Mouse (Mus musculus) limb, embryonic 15.5 days (tissue): ENCODE results near the gene Espl1. TPM values are rescaled to one million over a fixed set of nuclear protein-coding genes. Genes with fewer than 3 reads are reported as not detected.

ENCODE experiments used
- ATAC-seq: fragments of 200-750 bp; cut with Nextera tagmentation; 2 replicates; pipeline ENCODE4 v1.8.0; 2017; ENCODE audit warnings: low read depth, moderate TSS enrichment; ENCODE audit not compliant: insufficient number of reproducible peaks, low FRiP score, low TSS enrichment
- H3K27ac ChIP-seq: fragments of 300-500 bp; sonication (generic); 2 replicates; pipeline ENCODE4 v1.5.1; 2015; ENCODE audit warnings: moderate library complexity, mild to moderate bottlenecking, inconsistent platforms
- H3K27me3 ChIP-seq: fragments of 300-500 bp; sonication (generic); 2 replicates; pipeline ENCODE4 v1.6.1; 2015; ENCODE audit warnings: inconsistent platforms
- H3K36me3 ChIP-seq: fragments of 300-500 bp; sonication (generic); 2 replicates; pipeline ENCODE4 v1.6.1; 2015; ENCODE audit warnings: inconsistent platforms
- H3K4me1 ChIP-seq: fragments of 300-500 bp; sonication (generic); 2 replicates; pipeline ENCODE4 v1.6.1; 2015; ENCODE audit warnings: inconsistent platforms
- H3K4me2 ChIP-seq: fragments of 300-500 bp; sonication (generic); 2 replicates; pipeline ENCODE4 v1.6.1; 2015; ENCODE audit warnings: mild to moderate bottlenecking, inconsistent platforms
- H3K4me3 ChIP-seq: fragments of 300-500 bp; sonication (generic); 2 replicates; pipeline ENCODE4 v1.5.1; 2015; ENCODE audit warnings: mild to moderate bottlenecking, inconsistent platforms
- H3K9ac ChIP-seq: fragments of 300-500 bp; sonication (generic); 2 replicates; pipeline ENCODE4 v1.6.1; 2015; ENCODE audit warnings: inconsistent platforms
- H3K9me3 ChIP-seq: fragments of 300-500 bp; sonication (generic); 2 replicates; pipeline ENCODE4 v1.6.1; 2016; ENCODE audit warnings: inconsistent platforms
- WGBS: fragments of 180-500 bp; shearing (Covaris S2); methylation state at CpG from one replicate; pipeline ENCODE4 v1.1.7; 2015; 5-methylcytosine and 5-hydroxymethylcytosine counted together
- polyA plus RNA-seq: library from polyadenylated mRNA; unstranded; fragments of >200 nt; fragmentation: Nextera tagmentation; extraction: Ambion mirVana; gene quantifications from 2 replicates; pipeline ENCODE4 v1.2.1, GENCODE M21; 2015

The Espl1 gene
- polyA plus RNA-seq, 1 experiment from 2014 or later: 17.7 TPM

DNA sequence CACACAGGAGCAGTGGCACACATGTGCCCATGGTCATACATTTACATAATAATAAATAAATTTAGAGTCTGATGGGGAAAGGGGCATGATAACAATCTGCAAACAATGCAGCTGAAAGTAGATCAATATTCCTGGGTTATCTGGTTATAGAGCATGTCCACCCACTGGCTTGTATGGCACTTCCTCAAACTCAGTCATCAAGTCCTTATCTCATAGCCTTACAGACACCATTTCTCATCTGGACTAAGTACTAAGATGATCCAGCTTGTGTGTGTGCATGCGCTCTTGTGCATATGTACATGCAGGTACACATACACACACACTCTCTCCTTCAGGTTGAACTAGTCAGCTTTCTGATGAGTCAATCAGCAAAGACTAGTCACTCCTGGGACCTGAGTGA is 68.6 kb downstream of the Espl1 start:
- Histone ChIP-seq H3K9ac (no peak overlapping the region), H3K4me1 (peaks cover 17% of the 10 kb centered on the region), H3K27me3 (peaks cover 10% of the 10 kb centered on the region), H3K9me3 (no peaks in the 10 kb centered on the region), H3K36me3 (no peaks in the 10 kb centered on the region), H3K4me2 (no peak overlapping the region), H3K27ac (no peak overlapping the region), H3K4me3 (peak overlapping the region; percentile 29)
- ATAC-seq: no peak
- WGBS: 95% methylated on average over 1 of the region's 1 CpGs

DNA sequence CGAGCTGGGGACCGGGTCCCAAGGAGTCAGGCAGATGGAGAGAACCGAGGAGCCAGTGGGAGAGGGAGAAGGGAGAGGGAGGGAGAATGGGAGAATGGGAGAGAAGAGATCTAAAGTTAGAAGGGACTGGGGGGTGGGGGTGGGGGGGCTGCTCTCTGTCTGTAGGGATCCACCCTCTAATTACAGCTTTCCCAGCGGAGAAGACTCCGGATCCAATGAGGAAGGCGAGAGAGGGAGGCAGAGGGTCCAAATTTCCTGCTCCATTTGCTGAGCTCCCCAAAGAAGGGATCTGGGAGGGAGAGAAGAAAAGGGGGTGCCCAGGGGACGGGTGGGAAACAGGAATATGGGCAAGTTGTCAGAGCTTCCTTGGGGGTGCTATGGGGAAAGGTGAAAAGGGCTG is 70.2 kb downstream of the Espl1 start:
- Histone ChIP-seq H3K4me1 (peaks cover 31% of the 10 kb centered on the region), H3K9ac (no peak overlapping the region), H3K36me3 (no peaks in the 10 kb centered on the region), H3K9me3 (no peaks in the 10 kb centered on the region), H3K4me2 (peak overlapping the region; percentile 47), H3K4me3 (peak overlapping the region; percentile 29), H3K27ac (0 out of 2 replicates have a peak overlapping the region, but pooled peaks have one; percentile 40), H3K27me3 (peaks cover 10% of the 10 kb centered on the region)
- 11% methylated on average over 7 of the region's 7 CpGs for WGBS
- ATAC-seq: no peak

DNA sequence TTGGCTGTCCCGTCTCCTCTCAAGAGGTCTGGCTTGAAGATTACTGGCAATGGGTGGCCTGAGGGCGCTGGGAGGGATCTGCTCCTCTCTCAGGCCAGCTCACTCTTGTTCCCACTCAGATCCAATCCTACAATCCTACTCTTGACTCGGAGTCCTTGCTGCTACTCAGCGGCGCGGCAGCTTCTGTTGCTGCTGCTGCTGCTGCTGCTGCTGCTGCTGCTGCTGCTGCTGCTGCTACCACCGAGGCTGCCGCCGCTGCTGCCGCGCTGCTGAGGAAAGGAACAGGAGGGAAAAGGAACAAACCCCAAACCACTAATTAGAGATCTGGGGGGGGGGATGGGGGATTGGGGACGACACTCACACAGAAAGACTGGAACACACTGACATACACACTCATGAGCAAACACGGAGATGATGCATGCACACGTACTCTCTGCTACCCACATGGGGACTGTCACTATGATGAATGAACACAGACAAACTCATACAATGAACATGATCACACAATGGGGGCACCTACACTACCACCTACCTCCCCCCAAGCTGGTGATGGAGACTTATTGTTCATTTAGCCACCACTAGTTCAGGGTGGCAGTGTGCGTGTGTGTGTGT is 70.8 kb downstream of the Espl1 start, which contains the start of gene Sp7:
Gene Sp7 (minus strand): TSS at position 450 of the 612 bp plus-strand sequence.
- Histone ChIP-seq H3K4me3 (peak within 1 kb of the TSS; percentile 29), H3K9me3 (no peaks in the 10 kb centered on the region), H3K27ac (0 out of 2 replicates have a peak within 1 kb of the TSS, but pooled peaks have one; percentile 40), H3K4me1 (peaks cover 35% of the 10 kb centered on the region), H3K4me2 (peak within 1 kb of the TSS; percentile 47), H3K36me3 (no peaks in the 10 kb centered on the region), H3K9ac (peak within 1 kb of the TSS; percentile 20; the same call in 1 of the 2 replicates), H3K27me3 (peaks cover 10% of the 10 kb centered on the region)
- WGBS: 7% methylated on average over 15 of the region's 15 CpGs
- no peak for ATAC-seq

DNA sequence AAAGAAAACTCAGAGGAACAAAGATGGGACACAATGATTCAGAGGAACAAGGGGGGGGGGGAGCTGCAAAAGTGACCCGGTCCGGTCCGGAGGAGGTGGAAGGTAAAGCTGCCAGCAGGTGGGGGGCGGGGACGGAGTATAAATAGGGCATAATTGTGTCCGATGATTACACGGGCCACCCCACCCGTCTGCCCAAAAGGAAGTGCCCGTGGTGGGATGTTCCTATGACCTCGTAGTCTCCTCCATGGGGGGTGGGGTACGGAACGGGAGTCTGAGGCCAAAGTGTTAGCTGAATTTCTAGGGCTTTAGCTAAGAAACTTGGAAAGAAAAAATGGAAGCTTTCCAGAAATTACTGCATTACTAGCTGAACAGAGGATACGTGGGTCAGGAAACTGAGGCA is 73.9 kb downstream of the Espl1 start:
- peak overlapping the region; percentile 77 for H3K27ac ChIP-seq
- peaks cover 27% of the 10 kb centered on the region for H3K4me1 ChIP-seq
- H3K9ac ChIP-seq: no peak overlapping the region
- H3K36me3 ChIP-seq: no peaks in the 10 kb centered on the region
- peak overlapping the region; percentile 36 for H3K4me2 ChIP-seq
- H3K27me3 ChIP-seq: peaks cover 6% of the 10 kb centered on the region
- no peaks in the 10 kb centered on the region for H3K9me3 ChIP-seq
- ATAC-seq: no peak
- H3K4me3 ChIP-seq: peak overlapping the region; percentile 11; the same call in 1 of the 2 replicates
- WGBS: 15% methylated on average over 13 of the region's 13 CpGs

DNA sequence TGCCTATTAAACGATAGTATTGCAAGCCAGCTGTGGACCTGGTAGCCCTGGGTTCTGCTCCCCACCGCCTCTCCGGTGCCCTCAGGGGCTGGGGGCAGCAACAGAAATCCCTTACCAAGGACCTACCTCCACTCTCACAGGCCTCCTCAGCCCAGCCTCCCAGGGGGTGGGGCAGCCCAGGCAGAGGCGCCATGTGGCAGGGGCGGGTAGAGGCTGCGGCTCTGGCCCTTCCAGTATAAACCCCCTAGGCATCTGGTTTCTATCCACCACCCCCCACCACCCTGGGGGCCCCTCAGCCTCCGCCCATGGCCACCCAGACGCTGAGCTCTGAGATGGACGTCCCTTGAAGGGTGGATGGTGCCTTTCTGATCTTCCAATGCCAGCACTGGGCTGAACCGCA is 74.7 kb downstream of the Espl1 start:
- Histone ChIP-seq H3K9ac (no peak overlapping the region), H3K36me3 (no peaks in the 10 kb centered on the region), H3K4me2 (peak overlapping the region; percentile 36), H3K9me3 (no peaks in the 10 kb centered on the region), H3K4me3 (peak overlapping the region; percentile 11), H3K4me1 (peaks cover 27% of the 10 kb centered on the region), H3K27me3 (peaks cover 3% of the 10 kb centered on the region), H3K27ac (peak overlapping the region; percentile 77)
- ATAC-seq: peak; percentile 74
- 3% methylated on average over 10 of the region's 10 CpGs for WGBS

Other genes with a start within 250 kb of the Espl1 start
- gene Eif4b, start 222.5 kb upstream of the Espl1 start, polyA plus RNA-seq: 103 and 111 TPM in 2 replicates
- gene Tns2, start 195.9 kb upstream of the Espl1 start, polyA plus RNA-seq: 47.5 and 48.6 TPM in 2 replicates
- gene Spryd3, start 160.0 kb upstream of the Espl1 start, polyA plus RNA-seq: 33.4 and 35.4 TPM in 2 replicates
- gene Igfbp6, start 151.9 kb upstream of the Espl1 start, polyA plus RNA-seq: 17.5 and 24.6 TPM in 2 replicates
- 0.61 and 0.81 TPM in 2 replicates for gene Soat2, start 145.7 kb upstream of the Espl1 start, polyA plus RNA-seq
- 51.9 and 59.9 TPM in 2 replicates for gene Zfp740, start 93.0 kb upstream of the Espl1 start, polyA plus RNA-seq
- 80.3 and 81.8 TPM in 2 replicates for gene Csad, start 91.5 kb upstream of the Espl1 start, polyA plus RNA-seq
- 6.3 and 6.6 TPM in 2 replicates for gene Itgb7, start 64.3 kb upstream of the Espl1 start, polyA plus RNA-seq
- gene Rarg, start 38.7 kb upstream of the Espl1 start, polyA plus RNA-seq: 120 and 128 TPM in 2 replicates
- gene Gm9918, start 25.7 kb upstream of the Espl1 start, polyA plus RNA-seq: 0.79 and 0.83 TPM in 2 replicates
- gene Mfsd5, start 16.8 kb upstream of the Espl1 start, polyA plus RNA-seq: 100.0 and 103 TPM in 2 replicates
- 314 and 380 TPM in 2 replicates for gene Pfdn5, start 29.9 kb downstream of the Espl1 start, polyA plus RNA-seq
- gene Myg1, start 35.4 kb downstream of the Espl1 start, polyA plus RNA-seq: 81.8 and 86.3 TPM in 2 replicates
- 61.3 and 62.0 TPM in 2 replicates for gene Aaas, start 54.5 kb downstream of the Espl1 start, polyA plus RNA-seq
- gene Sp7, start 70.9 kb downstream of the Espl1 start, polyA plus RNA-seq: 12.6 and 18.1 TPM in 2 replicates
- 9.3 and 11.1 TPM in 2 replicates for gene Sp1, start 109.9 kb downstream of the Espl1 start, polyA plus RNA-seq
- 1.0 and 2.6 TPM in 2 replicates for gene Amhr2, start 149.1 kb downstream of the Espl1 start, polyA plus RNA-seq
- 72.0 and 78.8 TPM in 2 replicates for gene Prr13, start 162.8 kb downstream of the Espl1 start, polyA plus RNA-seq
- 201 and 221 TPM in 2 replicates for gene Pcbp2, start 174.3 kb downstream of the Espl1 start, polyA plus RNA-seq
- 3.6 and 7.7 TPM in 2 replicates for gene Gm10337, start 207.5 kb downstream of the Espl1 start, polyA plus RNA-seq
- 16.7 and 17.9 TPM in 2 replicates for gene Map3k12, start 220.8 kb downstream of the Espl1 start, polyA plus RNA-seq
- 81.0 and 88.5 TPM in 2 replicates for gene Tarbp2, start 221.9 kb downstream of the Espl1 start, polyA plus RNA-seq
- gene Npff, start 228.7 kb downstream of the Espl1 start, polyA plus RNA-seq: 2.1 and 2.7 TPM in 2 replicates